Mouse (Mus musculus) heart, embryonic 12.5 days (tissue): ENCODE results near the gene 9530077C05Rik. TPM values are rescaled to one million over a fixed set of nuclear protein-coding genes. Genes with fewer than 3 reads are reported as not detected.
A peak's percentile ranks its signal among the peaks of the same experiment; 100 is the strongest.

ENCODE experiments used
- ATAC-seq: fragments of 200-750 bp; cut with Nextera tagmentation; 2 replicates; pipeline ENCODE4 v1.8.0; 2017; ENCODE audit warnings: moderate TSS enrichment, moderate library complexity; ENCODE audit not compliant: insufficient number of reproducible peaks, low FRiP score
- H3K27ac ChIP-seq: fragments of 300-500 bp; sonication (generic); 2 replicates; pipeline ENCODE4 v1.5.1; 2016; ENCODE audit warnings: mild to moderate bottlenecking, moderate library complexity; ENCODE audit not compliant: poor library complexity, severe bottlenecking
- H3K27me3 ChIP-seq: fragments of 300-500 bp; sonication (generic); replicated peaks from 2 replicates; pipeline ENCODE4 v1.6.1; 2016; ENCODE audit warnings: mild to moderate bottlenecking, moderate library complexity
- H3K36me3 ChIP-seq: fragments of 300-500 bp; sonication (generic); 2 replicates; pipeline ENCODE4 v1.6.1; 2016; ENCODE audit warnings: mild to moderate bottlenecking, moderate library complexity
- H3K4me1 ChIP-seq: fragments of 300-500 bp; sonication (generic); replicated peaks from 2 replicates; pipeline ENCODE4 v1.6.1; 2016; ENCODE audit warnings: mild to moderate bottlenecking
- H3K4me2 ChIP-seq: fragments of 300-500 bp; sonication (generic); 2 replicates; pipeline ENCODE4 v1.6.1; 2016; ENCODE audit warnings: mild to moderate bottlenecking, moderate library complexity
- H3K4me3 ChIP-seq: fragments of 300-500 bp; sonication (generic); 2 replicates; pipeline ENCODE4 v1.5.1; 2016; ENCODE audit warnings: mild to moderate bottlenecking
- H3K9ac ChIP-seq: fragments of 300-500 bp; sonication (generic); 2 replicates; pipeline ENCODE4 v1.6.1; 2016; ENCODE audit warnings: mild to moderate bottlenecking, moderate library complexity
- H3K9me3 ChIP-seq: fragments of 300-500 bp; sonication (generic); replicated peaks from 2 replicates; pipeline ENCODE4 v1.6.1; 2016; ENCODE audit warnings: mild to moderate bottlenecking, moderate library complexity
- WGBS: fragments of 180-500 bp; shearing (Covaris S2); methylation state at CpG from one replicate; pipeline ENCODE4 v1.1.7; 2016; 5-methylcytosine and 5-hydroxymethylcytosine counted together
- polyA plus RNA-seq: library from polyadenylated mRNA; unstranded; fragments of >200 nt; fragmentation: Nextera tagmentation; extraction: Ambion mirVana; gene quantifications from 2 replicates; pipeline ENCODE4 v1.2.1, GENCODE M21; 2016

9530077C05Rik gene
- polyA plus RNA-seq, 1 experiment from 2014 or later, result 2.0 TPM

DNA sequence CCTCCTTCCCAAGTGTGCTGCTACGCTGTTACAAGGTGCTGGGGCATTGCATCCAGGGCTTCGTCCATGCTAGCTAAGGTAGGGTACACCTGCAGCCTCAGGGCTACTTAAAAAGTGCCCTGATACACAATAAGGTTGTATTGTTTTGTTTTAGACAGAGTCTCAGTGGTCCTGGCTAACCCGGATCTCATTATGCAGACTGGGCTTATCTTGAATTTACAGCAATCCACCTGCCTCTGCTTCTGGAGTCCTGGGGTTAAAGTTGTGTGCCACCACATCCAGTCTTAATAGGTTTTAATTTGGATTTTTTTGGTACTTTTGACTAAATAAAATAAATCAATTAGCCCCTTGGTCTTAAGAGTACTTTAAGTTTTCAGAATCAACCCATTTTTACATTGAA lies 8.6 kb downstream of the 9530077C05Rik start:
- Histone ChIP-seq H3K27me3 (no peaks in the 10 kb centered on the region), H3K4me1 (peaks cover 22% of the 10 kb centered on the region), H3K9ac (no peak overlapping the region), H3K27ac (no peak overlapping the region), H3K4me2 (no peak overlapping the region), H3K36me3 (no peaks in the 10 kb centered on the region), H3K9me3 (no peaks in the 10 kb centered on the region), H3K4me3 (no peak overlapping the region)
- no peak for ATAC-seq
- WGBS, result 84% methylated on average over 3 of the region's 3 CpGs

DNA sequence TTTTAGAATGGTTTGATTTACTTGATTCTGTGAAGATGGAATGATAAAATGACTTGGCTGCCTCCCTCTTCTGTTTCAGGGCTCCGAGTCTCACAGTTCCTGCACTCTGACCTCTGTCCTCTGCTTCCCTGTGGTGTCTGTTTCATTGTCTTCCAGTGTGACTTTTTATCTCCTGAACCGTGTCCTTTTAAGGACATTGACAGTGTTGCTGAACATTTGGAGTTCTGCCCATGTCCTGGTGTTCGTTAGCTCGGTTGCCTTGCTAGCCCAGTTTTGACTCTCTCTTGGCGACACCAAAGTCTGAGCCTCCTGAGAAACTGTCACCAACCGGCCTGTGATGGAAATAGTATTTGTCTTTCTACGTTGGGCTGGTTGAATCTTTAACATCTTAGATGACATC lies 9.2 kb downstream of the 9530077C05Rik start:
- H3K4me1 ChIP-seq, result peaks cover 22% of the 10 kb centered on the region
- 43% methylated on average over 7 of the region's 7 CpGs for WGBS
- no peak overlapping the region for H3K4me3 ChIP-seq
- H3K4me2 ChIP-seq, result no peak overlapping the region
- no peaks in the 10 kb centered on the region for H3K27me3 ChIP-seq
- no peak overlapping the region for H3K27ac ChIP-seq
- H3K36me3 ChIP-seq, result no peaks in the 10 kb centered on the region
- no peak for ATAC-seq
- no peaks in the 10 kb centered on the region for H3K9me3 ChIP-seq
- H3K9ac ChIP-seq, result no peak overlapping the region

DNA sequence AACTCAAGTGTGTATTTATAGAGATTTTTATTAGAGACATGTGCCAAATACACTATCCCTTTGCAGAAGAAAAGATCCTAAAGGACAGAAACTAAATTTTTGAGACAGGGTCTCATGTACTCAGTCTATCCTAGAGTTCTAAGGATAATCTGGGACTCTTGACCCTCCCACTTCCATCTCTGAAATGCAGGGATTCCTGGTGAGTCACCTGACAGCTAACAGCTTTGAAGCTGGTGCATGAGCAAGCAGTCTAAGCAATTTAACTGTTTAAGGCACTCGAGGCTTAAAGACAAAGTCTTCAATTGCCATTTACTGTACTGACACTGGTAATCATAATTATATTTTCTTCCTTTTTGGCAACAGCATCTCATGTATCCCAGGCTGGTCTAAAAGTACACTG lies 11.2 kb downstream of the 9530077C05Rik start:
- no peaks in the 10 kb centered on the region for H3K36me3 ChIP-seq
- H3K4me2 ChIP-seq, result no peak overlapping the region
- H3K9me3 ChIP-seq, result no peaks in the 10 kb centered on the region
- no peak overlapping the region for H3K4me3 ChIP-seq
- no peak overlapping the region for H3K9ac ChIP-seq
- no peak for ATAC-seq
- peaks cover 22% of the 10 kb centered on the region for H3K4me1 ChIP-seq
- WGBS, result 48% methylated on average over 1 of the region's 1 CpGs
- no peaks in the 10 kb centered on the region for H3K27me3 ChIP-seq
- no peak overlapping the region for H3K27ac ChIP-seq

DNA sequence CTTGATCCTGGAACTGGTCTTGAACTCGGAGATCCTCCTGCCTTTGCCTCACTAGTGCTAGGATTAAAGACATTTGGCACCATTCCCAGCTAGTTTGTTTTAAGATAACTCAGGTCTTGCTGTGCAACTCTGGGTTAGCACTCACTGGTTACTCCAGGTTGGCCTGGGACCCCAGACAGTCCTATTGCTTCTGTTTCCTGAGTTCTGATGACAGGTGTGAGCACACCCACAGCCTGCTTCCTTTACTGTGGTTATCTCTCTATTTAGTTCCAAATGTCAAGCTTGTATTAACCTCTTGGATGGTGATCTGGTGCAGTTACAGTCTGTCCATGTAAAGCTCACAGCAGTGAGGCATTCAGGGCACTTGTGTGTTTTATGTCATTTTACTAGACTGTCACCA lies 12.2 kb downstream of the 9530077C05Rik start:
- no peak for ATAC-seq
- Histone ChIP-seq H3K27ac (no peak overlapping the region), H3K9ac (no peak overlapping the region), H3K9me3 (no peaks in the 10 kb centered on the region), H3K4me3 (no peak overlapping the region), H3K4me1 (peaks cover 22% of the 10 kb centered on the region), H3K27me3 (no peaks in the 10 kb centered on the region), H3K4me2 (no peak overlapping the region), H3K36me3 (no peaks in the 10 kb centered on the region)
- 38% methylated on average over 1 of the region's 1 CpGs for whole genome bisulfite sequencing

DNA sequence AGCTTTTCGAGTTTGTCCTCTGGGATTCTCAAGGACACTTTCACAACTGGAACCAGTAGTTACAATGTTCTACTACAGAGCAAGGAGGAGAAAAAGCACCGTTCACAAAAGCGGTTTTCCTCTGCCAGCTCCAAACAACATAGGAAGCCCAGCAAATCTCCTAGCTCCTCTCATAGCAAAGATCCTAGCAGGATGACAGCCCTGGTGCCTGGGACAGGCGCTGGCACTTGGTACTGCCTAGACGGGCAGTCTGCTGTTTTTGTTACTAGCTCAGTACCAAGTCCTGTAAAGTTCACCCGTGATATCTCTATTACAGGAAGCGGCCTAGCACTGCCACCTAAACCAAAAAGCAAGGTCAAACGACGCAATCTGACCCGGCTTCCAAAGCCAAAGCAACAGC lies 12.9 kb downstream of the 9530077C05Rik start:
- no peak for ATAC-seq
- H3K36me3 ChIP-seq, result no peaks in the 10 kb centered on the region
- H3K27me3 ChIP-seq, result no peaks in the 10 kb centered on the region
- H3K4me2 ChIP-seq, result no peak overlapping the region
- H3K4me1 ChIP-seq, result peaks cover 24% of the 10 kb centered on the region
- H3K9ac ChIP-seq, result no peak overlapping the region; the same call in 1 of the 2 replicates
- WGBS, result 54% methylated on average over 10 of the region's 10 CpGs
- no peaks in the 10 kb centered on the region for H3K9me3 ChIP-seq
- H3K27ac ChIP-seq, result peak overlapping the region; percentile 52
- no peak overlapping the region for H3K4me3 ChIP-seq

DNA sequence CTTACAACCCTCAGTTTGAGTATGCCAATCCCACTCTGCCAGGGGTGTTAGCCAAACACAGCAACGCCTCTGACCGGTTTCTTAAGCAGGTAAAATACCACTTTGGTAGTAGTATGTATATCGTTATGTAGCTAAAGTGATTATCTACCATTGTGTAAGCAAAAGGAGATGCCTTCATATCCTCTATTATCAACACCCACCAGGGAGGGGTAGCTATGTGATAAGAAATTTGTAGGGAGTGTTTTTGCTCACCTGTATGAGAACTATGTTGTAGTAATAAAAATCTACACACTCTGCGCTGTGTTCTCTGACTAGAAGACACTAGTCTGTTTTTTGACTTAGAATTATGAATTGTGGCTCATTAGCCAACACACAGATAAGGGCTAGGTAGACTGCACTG lies 13.4 kb downstream of the 9530077C05Rik start:
- H3K9ac ChIP-seq, result no peak overlapping the region
- H3K27me3 ChIP-seq, result no peaks in the 10 kb centered on the region
- peaks cover 25% of the 10 kb centered on the region for H3K4me1 ChIP-seq
- no peaks in the 10 kb centered on the region for H3K9me3 ChIP-seq
- no peak overlapping the region for H3K4me2 ChIP-seq
- 84% methylated on average over 4 of the region's 4 CpGs for WGBS
- no peaks in the 10 kb centered on the region for H3K36me3 ChIP-seq
- H3K4me3 ChIP-seq, result no peak overlapping the region
- ATAC-seq, result no peak
- H3K27ac ChIP-seq, result no peak overlapping the region

DNA sequence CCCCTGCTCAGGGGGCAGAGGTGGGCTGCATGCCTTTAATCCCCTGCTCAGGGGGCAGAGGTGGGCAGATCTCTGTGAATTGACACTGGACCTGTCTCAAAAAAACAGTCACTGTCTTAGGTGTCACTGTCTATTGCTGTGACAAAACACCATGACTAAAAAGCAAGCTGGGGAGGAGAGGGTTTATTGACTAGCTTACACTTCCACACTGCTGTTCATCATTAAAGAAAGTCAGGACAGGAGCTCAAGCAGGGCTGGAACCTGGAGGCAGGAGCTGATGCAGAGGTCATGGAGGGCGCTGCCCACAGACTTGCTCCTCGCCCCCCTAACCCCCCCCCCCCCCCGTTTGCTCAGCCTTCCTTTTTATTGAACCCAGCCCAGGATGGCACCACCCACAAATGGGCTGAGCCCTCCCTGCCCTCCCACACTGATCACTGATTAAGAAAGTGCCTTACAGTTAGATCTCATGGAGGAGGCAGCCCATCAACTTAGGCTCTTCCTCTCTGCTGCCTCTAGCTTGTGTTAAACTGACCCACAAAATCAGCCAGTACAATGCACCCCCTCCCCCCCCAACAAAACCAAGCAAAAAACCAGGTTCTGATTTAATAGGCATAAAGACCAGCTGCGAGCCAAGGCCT lies 16.8 kb downstream of the 9530077C05Rik start:
- Histone ChIP-seq H3K4me1 (peaks cover 22% of the 10 kb centered on the region), H3K27me3 (no peaks in the 10 kb centered on the region), H3K36me3 (no peaks in the 10 kb centered on the region), H3K4me3 (no peak overlapping the region), H3K9me3 (0 out of 2 replicates have a peak, but pooled peaks cover 5% of the 10 kb centered on the region), H3K4me2 (no peak overlapping the region), H3K9ac (no peak overlapping the region), H3K27ac (no peak overlapping the region)
- 58% methylated on average over 4 of the region's 4 CpGs for WGBS
- ATAC-seq, result no peak

DNA sequence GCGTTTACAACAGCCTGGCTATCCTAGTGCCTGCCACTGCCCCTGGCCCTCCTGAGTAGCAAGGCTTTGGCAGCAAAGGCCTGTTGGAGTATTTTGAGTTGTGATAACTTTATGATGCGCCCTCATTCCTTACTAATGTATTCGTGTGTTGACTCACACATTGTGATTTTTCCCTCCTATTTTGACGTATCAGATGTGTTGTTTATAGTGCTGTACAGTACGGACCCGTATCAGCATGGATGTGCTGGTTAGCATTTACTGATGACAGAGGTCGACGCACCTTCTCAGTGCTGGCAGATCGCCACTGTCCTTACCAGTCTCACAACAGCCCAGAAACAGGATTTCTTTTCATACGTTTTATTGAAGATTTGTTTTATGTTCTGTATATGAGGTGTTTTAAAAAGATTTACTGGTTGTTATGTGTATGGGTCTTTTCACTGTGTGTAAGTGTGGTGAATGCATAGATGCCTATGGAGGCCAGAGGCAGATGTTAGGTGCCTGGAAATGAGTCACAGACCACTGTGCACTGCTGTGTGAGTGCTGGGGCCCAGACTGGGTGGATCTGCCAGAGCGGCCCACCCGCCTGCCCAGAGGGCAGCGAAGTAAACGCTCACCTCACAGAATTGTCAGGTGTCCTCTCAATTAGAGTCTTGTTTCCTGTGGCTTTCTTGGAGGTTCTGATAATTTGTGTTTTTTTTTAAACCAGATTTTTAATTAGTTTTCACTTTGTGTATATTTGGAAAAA lies 17.5 kb downstream of the 9530077C05Rik start:
- H3K4me2 ChIP-seq, result no peak overlapping the region
- no peaks in the 10 kb centered on the region for H3K36me3 ChIP-seq
- no peak overlapping the region for H3K9ac ChIP-seq
- no peaks in the 10 kb centered on the region for H3K27me3 ChIP-seq
- H3K4me1 ChIP-seq, result peaks cover 15% of the 10 kb centered on the region
- no peak overlapping the region for H3K27ac ChIP-seq
- 0 out of 2 replicates have a peak, but pooled peaks cover 5% of the 10 kb centered on the region for H3K9me3 ChIP-seq
- no peak overlapping the region for H3K4me3 ChIP-seq
- 79% methylated on average over 14 of the region's 14 CpGs for WGBS
- no peak for ATAC-seq

DNA sequence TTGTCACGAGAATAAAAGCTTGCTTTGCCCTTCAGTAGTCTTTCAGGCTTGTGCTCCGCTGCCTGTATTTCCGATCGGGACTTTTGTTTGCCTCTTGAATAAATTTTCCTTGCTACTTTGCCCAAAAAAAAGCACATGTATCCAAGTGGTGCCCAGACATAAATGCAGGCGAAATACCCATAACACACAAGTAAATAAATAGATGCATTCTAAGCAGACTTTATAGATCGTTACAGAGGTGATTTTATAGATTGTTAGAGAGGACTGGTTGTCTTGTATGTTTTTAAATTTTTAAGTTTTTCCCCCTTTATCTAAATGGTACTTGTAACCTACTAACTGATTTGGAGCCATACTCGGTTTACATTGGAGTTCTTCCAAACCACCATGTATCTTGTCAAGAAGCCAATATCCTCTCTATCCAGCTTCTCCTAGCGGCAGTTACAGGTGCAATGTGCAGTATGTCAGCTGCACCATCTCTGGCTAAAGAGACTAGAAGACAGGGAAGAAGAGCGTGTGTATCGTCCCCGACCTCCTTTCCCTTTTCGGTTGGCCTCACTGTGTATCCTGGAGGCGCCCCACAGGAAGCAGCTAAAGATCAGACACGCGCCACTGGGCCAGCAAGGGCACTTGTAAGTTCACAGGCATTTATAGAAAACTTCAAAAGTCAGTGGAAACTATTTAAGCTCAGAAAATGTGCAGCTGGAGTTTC lies 18.4 kb downstream of the 9530077C05Rik start:
- Histone ChIP-seq H3K4me1 (peaks cover 7% of the 10 kb centered on the region), H3K4me3 (no peak overlapping the region), H3K4me2 (peak overlapping the region; percentile 29; the same call in 1 of the 2 replicates), H3K9ac (no peak overlapping the region), H3K27ac (no peak overlapping the region), H3K9me3 (0 out of 2 replicates have a peak, but pooled peaks cover 5% of the 10 kb centered on the region), H3K36me3 (no peaks in the 10 kb centered on the region), H3K27me3 (no peaks in the 10 kb centered on the region)
- ATAC-seq, result no peak
- WGBS, result 63% methylated on average over 15 of the region's 15 CpGs

DNA sequence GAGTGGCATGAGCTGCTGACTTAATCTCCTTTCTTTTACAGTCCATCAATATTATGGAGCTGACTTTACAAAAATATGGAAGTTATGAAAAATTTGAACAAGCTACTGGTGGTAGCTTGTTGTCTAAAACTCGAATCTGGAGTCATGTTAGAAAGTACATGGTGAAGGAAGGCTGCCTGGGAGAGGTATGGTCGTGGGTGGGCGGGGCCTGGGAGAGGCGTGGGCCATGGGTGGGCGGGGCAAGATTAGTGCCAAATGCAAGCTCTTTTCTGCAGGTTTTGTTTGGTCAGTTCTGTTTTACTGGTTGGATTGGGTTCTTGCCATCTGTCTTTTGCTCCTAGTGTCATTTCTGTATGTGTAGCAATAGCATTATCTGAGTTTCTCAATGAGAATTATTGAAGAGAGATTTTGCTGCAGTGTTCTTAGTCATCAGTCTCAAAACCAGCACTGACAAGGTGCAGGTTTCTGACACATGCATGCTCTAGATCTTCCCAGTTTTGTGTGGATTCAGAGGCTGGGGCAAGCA lies 19.1 kb downstream of the 9530077C05Rik start:
- 0 out of 2 replicates have a peak overlapping the region, but pooled peaks have one; percentile 29 for H3K4me2 ChIP-seq
- H3K27me3 ChIP-seq, result no peaks in the 10 kb centered on the region
- no peak for ATAC-seq
- H3K36me3 ChIP-seq, result no peaks in the 10 kb centered on the region
- 0 out of 2 replicates have a peak, but pooled peaks cover 5% of the 10 kb centered on the region for H3K9me3 ChIP-seq
- 34% methylated on average over 5 of the region's 5 CpGs for WGBS
- H3K27ac ChIP-seq, result no peak overlapping the region
- no peak overlapping the region for H3K4me3 ChIP-seq
- no peak overlapping the region for H3K9ac ChIP-seq
- peaks cover 7% of the 10 kb centered on the region for H3K4me1 ChIP-seq

DNA sequence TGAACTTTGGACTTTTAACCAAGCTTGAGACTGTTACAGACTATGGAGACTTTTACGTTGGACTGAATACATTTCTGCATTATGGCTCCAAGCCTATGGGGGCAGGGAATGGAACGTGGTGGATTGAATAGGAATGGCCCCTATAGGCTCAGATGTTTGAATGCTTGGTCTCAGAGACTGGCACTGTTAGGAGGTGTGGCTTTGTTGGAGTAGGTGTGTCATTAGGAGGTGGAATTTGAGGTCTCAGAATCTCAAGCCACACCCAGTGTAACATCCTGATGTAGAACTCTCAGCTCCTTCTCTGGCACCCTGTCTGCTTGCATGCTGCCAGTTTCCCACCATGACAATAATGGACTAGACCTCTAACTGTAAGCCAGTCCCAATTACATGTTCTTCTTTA lies 21.9 kb downstream of the 9530077C05Rik start:
- Histone ChIP-seq H3K27me3 (no peaks in the 10 kb centered on the region), H3K9ac (no peak overlapping the region), H3K4me1 (peaks cover 7% of the 10 kb centered on the region), H3K4me3 (no peak overlapping the region), H3K27ac (no peak overlapping the region), H3K4me2 (no peak overlapping the region), H3K36me3 (no peaks in the 10 kb centered on the region), H3K9me3 (0 out of 2 replicates have a peak, but pooled peaks cover 5% of the 10 kb centered on the region)
- WGBS, result 80% methylated on average over 2 of the region's 2 CpGs
- no peak for ATAC-seq
